Mouse (Mus musculus) gastrocnemius, postnatal 14 days (tissue): Measurements from ENCODE around the gene Rara. TPM values are rescaled to one million over a fixed set of nuclear protein-coding genes. Genes with fewer than 3 reads are reported as not detected.
"Not testable (repeated sequence)": the region's sequence is repeated elsewhere in the genome, so short reads cannot be mapped to it uniquely, and the experiment has no call there.

Source experiments
- DNase-seq: peaks from one replicate; pipeline ENCODE4 v3.0.0; 2021; ENCODE audit warnings: mixed read lengths
- intact Hi-C: fragments of 180-260 bp; cut with DNase I; formaldehyde crosslinking; loops from one replicate; pipeline ENCODE4 v1.15.1; 2025; ENCODE audit warnings: low total_unique reads
- total RNA-seq, 2 experiments: library from RNA; stranded (reverse); gene quantifications; 2 replicates each; pipeline ENCODE4 v1.2.3; 2021

Gene Rara
- total RNA-seq, 2 experiments from 2014 or later, result 13.7 to 19.7 TPM

DNA sequence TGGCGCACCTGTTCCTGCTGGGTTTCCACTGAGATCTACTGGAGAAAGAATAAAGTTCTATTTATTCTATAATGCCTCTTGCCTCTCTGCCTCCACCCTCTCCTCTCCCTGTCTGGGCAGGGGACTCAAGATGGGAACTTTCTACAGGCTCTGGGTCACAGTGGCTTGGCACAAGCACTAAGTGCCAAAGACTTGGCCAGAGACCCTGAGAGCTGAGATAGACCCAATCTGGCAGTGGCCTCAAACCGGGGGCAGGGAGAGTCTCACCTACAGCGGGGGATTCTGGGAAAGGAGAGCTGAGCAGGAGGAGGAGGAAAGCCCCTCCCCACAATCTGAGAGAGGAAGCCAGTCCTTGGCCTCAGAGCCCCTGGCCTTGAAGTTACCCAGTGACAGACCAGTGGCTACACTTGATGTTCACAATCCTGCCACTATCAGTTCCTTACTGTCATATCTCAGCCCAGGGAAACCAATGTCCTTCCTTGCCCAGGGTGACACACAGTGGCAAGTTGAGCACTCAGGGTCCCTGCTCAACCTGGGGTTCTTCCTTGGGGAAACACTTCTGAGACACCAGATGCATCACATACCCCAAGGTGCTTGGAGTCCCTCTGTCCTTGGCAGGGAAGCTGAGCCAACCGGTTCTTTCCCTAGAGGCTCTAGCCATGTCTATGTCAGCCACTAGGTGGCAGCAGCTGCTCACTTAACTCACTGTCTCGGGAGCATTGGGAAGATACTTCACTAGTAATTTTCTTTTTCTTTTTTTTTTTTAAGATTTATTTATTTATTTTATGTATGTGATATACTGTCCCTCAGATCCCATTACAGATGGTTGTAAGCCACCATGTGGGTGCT lies 47.5 kb downstream of the Rara start:
- DNase-seq, result no peak
- intact Hi-C loops, result loop anchor here (10.0 kb wide), 1 partner anchor 120 kb away; no protein-coding TSS in a partner anchor

DNA sequence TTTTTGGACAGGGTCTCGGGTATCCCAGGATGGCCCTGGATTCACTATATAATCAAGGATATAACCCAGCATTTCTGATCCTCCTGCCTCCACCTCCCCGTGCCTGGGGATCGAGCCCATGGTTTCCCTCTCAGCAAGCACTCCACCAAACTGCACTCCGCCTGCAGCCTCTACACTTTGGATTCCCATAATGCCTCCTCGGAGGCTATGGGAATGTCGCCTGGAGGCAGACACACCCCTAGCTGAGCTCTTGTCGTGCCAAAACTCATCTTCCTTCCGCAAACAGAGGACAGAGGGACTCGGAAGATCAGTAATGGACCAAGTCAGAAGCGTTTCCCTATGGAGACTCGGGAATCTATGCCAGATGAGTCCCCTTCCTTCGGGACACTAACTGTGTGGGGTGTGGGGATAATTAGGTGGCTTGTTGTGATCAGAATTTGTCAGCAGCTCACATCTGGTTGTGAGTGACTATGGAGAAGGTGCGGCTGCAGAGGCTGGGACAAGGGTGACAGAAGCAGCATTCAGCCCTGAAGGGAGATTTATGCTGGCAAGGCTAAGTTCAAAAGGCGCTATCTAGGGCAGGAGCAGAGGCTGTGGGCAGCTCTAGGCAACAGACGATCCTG lies 51.0 kb downstream of the Rara start:
- intact Hi-C loops, result loop anchor here (10.0 kb wide), 1 partner anchor 124 kb away; no protein-coding TSS in a partner anchor
- no peak for DNase-seq

DNA sequence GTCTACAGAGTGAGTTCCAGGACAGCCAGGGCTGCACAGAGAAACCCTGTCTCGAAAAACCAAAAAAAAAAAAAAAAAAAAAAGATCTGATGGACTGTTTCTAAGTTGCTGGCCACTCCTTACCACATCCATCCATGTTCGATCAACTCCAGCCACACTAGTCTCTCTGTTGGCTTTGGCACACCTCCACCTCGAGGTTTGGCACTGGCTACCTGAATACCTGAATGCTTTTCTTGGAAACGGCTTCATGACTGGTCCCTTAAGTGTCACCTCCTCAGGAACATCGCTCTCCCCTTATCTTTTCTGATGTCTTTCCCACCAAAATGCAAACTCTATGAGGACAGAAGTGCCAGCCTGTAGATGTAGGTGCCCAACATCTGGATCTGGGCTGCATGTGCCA lies 51.7 kb downstream of the Rara start:
- DNase-seq, result no peak

DNA sequence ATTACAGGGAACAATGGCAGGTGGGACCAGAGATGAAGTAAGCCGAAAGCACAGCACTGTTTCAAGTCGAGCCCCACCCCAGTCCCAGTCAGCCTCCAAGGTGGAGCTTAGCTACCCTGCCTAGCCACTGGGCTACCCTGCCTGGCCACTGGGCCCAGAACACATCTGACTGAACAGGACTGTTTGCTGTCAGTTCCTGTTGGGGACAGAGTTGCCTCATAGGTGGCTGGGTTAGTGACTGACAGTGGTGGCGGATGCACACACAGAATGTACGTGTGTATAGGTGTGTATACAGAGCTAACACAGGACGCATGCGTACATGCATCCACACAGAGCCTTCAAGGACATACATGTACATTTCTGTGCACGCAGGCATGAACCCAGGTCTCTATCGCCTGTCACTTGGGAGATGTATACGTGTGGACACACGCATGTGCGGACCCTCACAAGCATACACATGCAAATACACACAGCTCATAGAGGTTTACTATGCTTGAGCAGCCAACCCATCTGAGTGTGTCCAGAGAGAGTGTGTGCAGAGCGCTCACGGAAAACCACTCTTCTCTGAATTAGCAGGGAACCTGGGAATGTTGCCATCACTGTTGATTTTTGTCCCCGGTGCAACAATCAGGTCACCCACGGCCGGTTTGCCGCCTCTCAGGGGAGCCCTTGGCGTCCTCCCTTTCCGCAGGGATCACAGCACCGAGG lies 53.8 kb downstream of the Rara start:
- intact Hi-C loops, result loop anchor here (5.0 kb wide), 1 partner anchor 36 kb away; no protein-coding TSS in a partner anchor
- DNase-seq, result no peak

More for the DNA sequence above, 51.7 kb downstream of the Rara start:
- intact Hi-C loops, result loop anchor here (10.0 kb wide), 1 partner anchor 125 kb away; no protein-coding TSS in a partner anchor

DNA sequence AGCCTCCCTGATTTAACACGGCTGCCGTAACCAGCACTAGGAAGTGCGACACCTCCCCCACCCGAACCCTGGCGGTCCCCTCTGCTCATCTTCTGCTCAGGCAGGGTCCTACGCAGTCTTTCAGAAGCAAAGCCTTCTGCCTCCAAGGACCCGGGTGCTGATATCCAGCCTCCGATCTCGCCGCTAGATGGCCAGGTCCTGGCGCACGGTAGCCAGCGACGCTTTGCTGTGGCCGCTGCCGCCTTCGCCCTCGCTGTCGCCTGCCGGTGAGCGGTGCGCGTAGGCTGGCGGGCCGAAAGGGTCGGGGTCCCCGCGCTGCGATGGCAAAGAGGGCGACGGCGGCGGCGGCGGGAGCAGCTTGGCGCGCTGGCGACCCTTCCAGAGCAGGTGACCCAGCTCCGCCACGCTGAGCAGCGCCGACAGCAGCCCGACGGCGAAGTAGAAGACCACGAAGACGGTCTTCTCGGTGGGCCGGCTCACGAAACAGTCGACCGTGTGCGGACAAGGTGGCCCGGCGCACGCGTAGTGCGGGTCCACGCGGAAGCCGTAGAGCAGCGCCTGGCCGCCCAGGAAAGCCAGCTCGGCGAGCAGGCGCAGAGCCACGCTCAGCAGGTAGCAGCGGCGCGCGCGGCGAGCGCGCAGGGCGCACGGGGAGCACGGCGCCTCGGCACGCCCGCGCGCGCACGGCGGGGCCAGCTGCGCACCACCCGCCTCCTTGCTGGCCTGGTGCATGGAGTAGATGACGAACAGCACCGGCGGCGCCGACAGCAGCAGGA lies 54.6 kb downstream of the Rara start:
- peak; percentile 77 for DNase-seq
- intact Hi-C loops, result loop anchor here (5.0 kb wide), 1 partner anchor 35 kb away; no protein-coding TSS in a partner anchor

DNA sequence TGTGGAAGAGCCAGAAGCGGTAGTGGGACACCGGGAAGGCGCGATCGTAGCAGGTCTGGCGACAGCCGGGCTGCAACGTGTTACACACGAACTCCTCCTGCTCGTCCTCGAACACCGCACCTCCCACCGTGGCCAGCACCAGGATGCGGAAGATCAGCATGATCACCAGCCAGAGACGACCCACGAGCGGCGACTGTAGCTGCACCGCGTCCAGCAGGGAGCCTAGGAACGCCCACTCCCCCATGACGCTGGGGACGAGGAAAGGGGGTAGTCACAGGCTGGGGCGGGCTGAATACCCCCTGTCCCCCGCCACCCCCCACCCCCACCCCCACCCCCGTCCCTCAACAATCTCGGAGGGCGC lies 55.1 kb downstream of the Rara start, which contains the start of gene Gjd3:
TSS of gene Gjd3 (minus strand) at position 244 of the 361 bp plus-strand sequence.
- intact Hi-C loops, result loop anchor here (5.0 kb wide), 1 partner anchor 35 kb away; no protein-coding TSS in a partner anchor

DNA sequence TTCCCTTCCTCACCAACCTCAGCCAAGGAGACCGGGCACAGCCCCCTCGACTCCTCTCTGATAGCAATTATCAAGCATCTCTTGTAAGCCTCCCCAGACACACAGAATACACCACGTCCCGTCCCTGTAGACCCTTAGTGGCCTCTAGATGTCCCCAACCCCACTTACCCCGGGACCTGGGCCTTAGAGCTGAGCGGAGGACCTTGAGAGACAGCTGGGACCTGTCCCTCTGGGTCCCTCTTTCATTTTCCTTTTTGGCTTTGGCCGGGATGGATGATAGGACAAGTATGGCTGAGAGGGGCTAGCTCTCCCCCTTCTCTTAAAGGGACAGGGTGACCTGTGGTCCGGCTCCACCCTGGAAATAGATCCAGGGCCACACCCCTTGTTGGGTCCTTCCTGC lies 55.9 kb downstream of the Rara start:
- no peak for DNase-seq
- intact Hi-C loops, result loop anchor here (5.0 kb wide), 1 partner anchor 34 kb away; no protein-coding TSS in a partner anchor

More for the DNA sequence above, 55.1 kb downstream of the Rara start, which contains the start of gene Gjd3:
- DNase-seq, result no peak

DNA sequence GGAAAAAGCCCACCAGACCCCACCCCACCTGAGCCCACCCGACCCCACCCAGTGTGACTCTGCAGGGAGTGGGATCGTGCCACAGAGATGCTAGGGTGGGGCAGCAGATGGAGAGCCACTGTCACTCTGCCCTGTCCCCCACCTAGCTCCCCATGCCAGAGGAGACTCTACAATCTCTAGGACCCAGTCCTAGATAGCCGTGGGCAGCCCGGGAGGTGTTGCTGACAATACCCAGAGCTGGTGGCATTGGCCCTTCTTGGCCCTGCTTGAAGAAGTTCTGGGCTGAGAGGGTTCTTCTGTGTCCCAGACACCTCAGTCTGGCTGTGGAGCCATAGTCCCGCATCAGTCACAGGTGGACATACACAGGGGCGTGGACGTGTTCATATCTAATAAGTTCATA lies 57.9 kb downstream of the Rara start:
- no peak for DNase-seq
- intact Hi-C loops, result loop anchor here (5.0 kb wide), 1 partner anchor 167 kb away; no protein-coding TSS in a partner anchor

DNA sequence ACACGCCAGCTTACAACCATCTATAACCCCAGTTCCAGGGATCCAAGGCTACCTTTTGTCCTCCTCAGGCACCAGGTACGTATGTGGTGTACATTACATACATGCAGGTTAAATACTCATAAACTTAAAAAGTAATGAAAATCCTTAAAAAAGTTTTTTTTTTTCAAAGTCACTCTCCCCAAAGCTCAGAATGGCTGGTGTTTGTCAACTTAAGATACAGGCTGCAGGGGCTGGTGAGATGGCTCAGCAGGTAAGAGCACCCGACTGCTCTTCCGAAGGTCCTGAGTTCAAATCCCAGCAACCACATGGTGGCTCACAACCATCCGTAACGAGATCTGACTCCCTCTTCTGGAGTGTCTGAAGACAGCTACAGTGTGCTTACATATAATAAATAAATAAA lies 60.6 kb downstream of the Rara start:
- intact Hi-C loops, result loop anchor here (5.0 kb wide), 1 partner anchor 164 kb away; no protein-coding TSS in a partner anchor
- DNase-seq, result not testable (repeated sequence)

DNA sequence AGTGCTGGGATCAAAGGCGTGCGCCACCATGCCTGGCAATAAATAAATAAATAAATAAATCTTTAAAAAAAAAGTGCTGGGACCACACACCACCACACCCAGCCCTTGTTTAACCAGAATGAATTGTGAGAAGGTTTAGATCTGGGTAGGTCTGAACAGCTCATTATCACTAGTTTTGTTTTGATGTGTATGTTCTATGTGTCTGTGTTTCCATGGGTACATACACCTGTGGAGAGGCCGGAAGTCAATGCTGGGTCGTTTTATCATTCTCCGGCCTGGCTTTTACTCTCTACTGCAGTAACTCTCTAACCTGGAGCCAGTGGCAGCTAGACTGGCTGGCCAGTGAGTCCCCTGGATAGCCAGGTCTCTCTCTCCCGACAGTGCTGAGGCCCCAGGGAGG lies 63.2 kb downstream of the Rara start:
- DNase-seq, result no peak
- intact Hi-C loops, result no loop called here

DNA sequence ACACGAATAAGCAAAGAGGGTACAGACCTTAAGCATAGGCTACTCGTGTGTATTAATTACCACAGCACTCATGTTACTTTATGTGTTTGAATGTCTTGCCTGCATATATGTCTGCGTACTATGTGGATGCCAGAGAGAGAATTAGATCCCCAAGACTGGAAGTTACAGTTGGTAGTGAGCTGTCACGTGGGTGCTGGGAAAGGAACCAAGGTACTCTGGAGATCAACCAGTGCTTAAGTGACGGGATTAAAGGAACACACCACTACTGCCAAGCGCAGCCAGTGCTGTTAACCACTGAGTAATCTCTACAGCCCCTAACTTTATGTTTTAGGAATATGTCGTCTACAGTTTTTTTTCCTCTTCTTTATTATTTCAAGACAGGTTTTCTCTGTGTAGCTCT lies 68.4 kb downstream of the Rara start:
- DNase-seq, result no peak
- intact Hi-C loops, result no loop called here

DNA sequence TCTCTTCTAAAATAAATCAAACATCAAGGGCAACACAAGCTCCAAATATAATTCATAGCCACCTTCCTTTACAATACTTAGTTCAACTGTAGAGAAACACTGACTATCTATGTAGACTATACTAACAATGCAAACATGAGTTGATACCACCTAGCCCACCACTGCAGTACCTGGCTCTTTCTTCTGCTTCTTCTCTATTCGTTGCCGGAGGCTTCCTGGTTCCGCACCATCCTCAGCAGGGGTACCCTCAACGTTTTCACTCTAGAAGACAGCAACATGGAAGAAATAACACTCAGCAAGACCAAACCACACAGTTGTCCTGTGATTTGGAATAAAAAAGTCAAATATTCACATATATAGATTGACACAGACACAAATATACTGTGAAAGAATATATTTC lies 70.0 kb downstream of the Rara start:
- DNase-seq, result no peak
- intact Hi-C loops, result no loop called here

DNA sequence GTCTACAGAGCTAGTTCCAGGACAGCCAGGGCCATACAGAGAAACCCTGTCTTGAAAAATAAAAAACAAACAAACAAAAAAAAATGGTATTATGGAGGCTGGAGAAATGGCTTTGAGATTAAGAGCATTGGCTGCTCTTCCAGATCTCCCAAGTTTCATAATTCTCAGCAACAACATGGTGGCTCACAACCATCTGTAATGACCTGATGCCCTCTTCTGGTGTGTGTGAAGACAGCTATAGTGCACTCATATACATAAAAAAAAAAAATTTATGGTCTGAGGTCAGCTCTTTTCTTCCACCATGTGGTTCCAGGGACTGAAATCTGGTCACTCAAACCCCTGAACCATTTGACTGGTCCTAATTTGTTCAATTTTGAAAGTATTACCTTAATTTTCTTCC lies 71.2 kb downstream of the Rara start:
- intact Hi-C loops, result no loop called here
- no peak for DNase-seq

DNA sequence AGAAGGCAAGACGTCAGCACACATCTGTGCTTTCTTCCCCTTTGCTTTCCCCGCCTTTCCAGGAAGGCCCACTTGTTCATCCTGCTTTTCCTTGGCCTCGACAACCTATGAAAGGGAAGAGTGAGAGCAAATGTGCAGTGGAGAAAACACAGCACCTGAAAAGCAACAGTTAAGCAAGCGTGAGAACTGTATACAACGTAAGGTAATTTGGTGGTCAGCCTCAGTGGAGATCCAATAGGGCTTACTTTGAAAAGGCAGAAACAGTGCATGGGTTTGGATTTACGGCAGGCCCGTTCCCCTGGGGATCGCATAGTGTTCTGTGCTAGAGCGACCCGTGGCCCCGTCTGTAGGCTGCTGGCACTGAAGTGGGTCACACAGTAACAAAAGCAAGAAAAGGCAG lies 71.6 kb downstream of the Rara start:
- intact Hi-C loops, result no loop called here
- DNase-seq, result no peak

DNA sequence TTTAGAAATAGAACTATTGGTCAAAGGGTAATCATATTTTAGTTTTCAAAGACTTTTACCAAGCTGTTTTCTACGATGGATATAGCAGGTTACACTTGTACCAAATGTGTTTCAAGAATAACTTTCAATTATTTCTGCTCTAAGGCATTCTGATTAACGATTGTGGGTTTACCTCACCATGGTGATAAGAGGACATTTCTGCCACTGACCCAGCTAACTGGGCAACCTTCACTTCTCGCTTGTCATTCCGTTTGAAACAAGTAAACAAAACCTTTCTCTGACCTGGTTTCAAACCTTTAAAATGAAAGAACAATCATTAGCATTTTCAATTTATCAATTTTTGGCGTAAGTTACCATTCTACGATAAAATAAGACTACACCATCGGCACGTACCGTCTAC lies 79.2 kb downstream of the Rara start:
- no peak for DNase-seq
- intact Hi-C loops, result no loop called here

DNA sequence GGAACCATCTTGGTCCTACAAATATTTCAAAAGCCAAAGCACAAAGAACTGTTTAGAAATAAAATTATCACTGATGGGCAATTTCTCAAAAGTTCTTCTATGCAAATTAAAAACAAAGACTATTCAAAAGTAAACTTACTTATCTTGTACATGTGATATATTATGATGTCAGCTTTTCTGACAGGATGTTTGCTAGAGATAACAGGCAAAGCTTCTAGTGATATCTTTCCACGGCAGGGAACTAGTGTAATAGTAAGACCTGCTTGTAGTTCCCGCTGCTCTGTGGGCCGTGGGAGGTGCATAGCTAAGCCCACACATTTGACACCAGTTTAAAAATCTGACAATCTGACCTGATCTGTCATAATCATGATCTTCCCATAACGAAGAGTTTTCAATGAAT lies 82.5 kb downstream of the Rara start:
- DNase-seq, result no peak
- intact Hi-C loops, result no loop called here

DNA sequence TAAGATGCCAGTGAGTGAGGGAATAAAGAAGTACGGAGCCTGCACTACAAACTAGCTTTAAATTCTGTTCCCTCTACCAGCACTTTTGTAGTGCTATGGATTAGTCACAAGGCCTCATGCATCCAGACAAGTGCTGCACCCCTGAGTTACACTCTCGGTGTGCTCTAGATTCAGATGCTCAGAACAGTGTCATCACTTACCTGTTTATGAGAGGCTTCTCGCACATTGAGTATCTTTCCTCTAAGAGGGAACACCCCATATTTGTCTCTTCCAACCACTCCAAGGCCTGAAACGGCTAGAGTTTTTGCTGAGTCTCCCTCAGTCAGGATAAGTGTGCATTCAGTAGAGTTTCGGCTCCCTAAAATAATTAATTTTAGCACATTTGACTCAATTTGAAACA lies 83.1 kb downstream of the Rara start:
- no peak for DNase-seq
- intact Hi-C loops, result no loop called here

DNA sequence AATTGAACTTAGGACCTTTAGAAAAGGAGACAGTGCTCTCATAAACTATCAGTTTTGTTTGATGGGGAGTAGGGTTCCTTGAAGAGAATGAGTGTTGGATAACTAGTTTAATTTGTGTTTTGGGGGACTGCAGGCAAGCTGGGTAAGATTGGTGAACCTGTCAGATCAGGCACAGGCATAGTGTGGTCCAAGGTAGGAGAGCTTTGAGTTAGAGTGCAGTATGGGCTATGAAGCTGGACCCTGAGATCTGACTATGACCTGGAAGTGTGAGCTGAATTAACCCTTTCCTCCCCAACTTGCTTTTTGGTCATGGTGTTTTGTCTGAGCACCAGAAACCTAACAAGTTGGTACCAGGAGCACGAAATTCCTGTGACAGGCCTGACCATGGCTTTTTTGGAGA lies 86.2 kb downstream of the Rara start:
- intact Hi-C loops, result no loop called here

DNA sequence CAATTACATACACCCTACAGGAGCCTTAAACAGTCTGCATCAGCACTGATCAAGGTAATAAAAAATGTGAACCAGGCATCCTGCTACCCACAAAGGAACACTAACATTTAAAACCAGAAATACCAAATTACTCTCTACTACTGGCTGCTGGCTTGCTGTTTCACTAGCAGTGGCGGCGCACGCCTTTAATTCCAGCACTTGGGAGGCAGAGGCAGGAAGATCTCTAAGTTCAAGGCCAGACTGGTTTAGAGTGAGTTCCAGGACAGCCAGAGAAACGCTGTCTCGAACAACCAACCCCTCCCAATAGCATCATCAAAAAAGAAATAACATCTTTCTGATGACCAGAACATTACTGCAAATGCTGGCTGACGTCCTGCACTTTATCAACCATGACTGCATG lies 92.2 kb downstream of the Rara start:
- intact Hi-C loops, result loop anchor here (5.0 kb wide), 1 partner anchor 38 kb away; the partner anchor contains the start of gene Gjd3
- DNase-seq, result no peak

More for the DNA sequence above, 86.2 kb downstream of the Rara start:
- no peak for DNase-seq
